ENCODE assay signal across 18 mouse cellular contexts in genomic region chr5:23226753-23227152, GRCm38 (mm10).
"Had no signal": no experiment of that assay in that cellular context is flagged by ENCODE, and none has a peak within 500 bp of the region (broad histone marks: within the 10 kb centered on the region; RNA-seq: fewer than 3 reads in every experiment).

No protein-coding gene starts in this region.

- ATAC-seq: hindbrain, embryonic 16.5 days; inflammation-experienced regulatory T-cells, adult 6 months; intestine, embryonic 15.5 days; liver, embryonic 12.5 days had no signal

- DNase-seq: gastrocnemius, adult 2 months; gastrocnemius, postnatal 10 days; gastrocnemius, postnatal 25 days; heart, adult 18-20 months; heart, postnatal 10 days; heart, postnatal 4 days; kidney, adult 11 months; kidney, adult 2 months; kidney, adult 9 months; kidney, postnatal 14 days; kidney, postnatal 36 days; layer of hippocampus, adult 9-11 months; layer of hippocampus, postnatal 36 days; left cerebral cortex, postnatal 4 days had no signal
